Mouse (Mus musculus): Measurements from ENCODE around the gene Wnt7a.

- TF ChIP-seq POLR2A (IDR thresholded peaks at IDR 0.05; ENCODE audit: low read depth, low read length) (no peak), CTCF (IDR thresholded peaks at IDR 0.05; ENCODE audit: borderline replicate concordance, insufficient read depth, low read length) (no peak)
Measured at GRCm38 (mm10) chr6:91401591-91401990, 9.6 kb downstream of the Wnt7a start.
